Mouse (Mus musculus): ENCODE measurements around the gene Cdc42ep3. TPM values are rescaled to one million over a fixed set of nuclear protein-coding genes. Genes with fewer than 3 reads are reported as not detected.

Gene Cdc42ep3
- total RNA-seq (2021), result 10 to 100 TPM; 33.0 to 39.4 TPM

DNA sequence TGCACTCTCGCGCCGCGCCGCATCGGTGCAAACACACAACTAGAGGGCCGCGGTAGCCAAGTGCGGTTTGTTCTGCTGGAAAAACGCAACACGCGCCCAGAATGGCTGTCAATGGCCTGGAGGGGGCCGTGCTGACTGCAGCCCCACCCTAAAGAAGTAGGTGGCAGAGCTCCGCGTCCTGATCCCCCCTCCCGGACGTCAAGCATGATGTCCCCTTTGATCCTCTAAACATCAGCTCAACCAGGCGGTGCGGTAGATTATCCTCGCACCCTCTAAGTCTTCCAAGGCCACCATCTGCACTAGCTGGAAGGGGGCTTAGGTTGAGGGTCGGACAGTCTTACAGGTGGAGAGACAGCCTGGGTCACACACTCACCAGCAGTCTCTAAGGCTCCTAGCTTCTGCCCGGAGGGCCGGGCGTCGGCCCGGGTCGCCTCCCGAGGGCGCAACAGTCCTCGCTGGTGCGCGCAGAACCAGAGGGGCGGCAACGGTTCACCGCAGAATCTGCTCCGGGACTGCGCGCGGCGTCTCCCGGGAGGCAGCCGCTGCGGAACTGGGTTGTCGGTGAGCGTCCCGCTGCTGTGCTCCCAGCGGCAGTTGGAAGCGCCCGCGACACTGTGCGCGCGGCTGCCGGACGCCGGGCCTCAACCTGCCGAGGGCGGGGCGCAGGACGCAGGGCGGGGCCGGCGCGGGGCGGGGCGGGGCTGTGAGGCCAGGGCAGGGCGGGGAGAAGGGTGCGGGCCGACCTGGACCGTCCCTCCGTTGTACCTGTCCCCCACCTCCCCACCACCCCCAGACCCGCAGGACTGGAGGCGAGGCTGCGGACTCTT is at the start of gene Cdc42ep3:
TSS of gene Cdc42ep3 (minus strand) at position 648 of the 827 bp plus-strand sequence.
- intact Hi-C loops (cut with DNase I), result loop anchor here (2.0 to 10.0 kb wide), 5 partner anchors 16 to 240 kb away; no protein-coding TSS in a partner anchor
- DNase-seq (ENCODE audit: low spot score), result peak; percentile 65

DNA sequence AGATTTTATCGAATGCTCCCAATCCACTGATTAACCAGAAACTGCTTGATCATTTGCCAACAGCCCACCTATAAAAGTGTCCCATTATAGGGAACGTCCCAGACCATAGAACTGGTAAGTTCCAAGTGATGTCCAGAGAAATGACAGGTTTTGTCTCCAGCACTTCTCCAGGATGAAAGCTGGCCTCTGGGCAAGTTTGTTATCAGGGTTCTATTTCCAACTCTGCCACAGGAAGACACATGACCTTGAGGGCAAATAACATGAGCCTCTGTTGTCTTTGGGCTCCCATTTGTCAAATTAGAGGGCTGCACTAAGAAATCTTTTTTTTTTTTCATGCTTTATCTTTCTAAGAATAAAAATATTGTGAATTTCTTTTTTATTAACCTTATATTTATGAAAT is 45.5 kb upstream of the Cdc42ep3 start:
- DNase-seq (ENCODE audit: low spot score), result no peak
- intact Hi-C loops (cut with DNase I), result no loop called here

DNA sequence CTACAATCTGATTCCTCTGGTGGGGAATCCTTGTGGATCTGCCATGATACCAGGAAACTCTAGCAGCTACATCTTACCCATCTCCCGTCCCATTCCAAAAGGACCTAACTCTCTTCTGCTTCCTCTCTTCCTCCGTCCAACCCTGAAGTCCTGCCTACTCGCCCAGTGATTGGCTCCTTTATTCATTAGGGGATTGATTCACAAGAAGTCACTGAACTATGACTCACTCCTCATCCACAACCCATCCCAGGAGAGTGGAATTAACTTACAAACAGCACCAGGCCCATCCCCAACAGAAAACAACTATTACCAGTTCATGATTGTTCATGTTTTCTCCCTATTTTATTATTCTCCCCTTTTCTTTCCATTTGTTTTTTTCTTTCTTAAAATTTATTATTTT is 43.5 kb upstream of the Cdc42ep3 start:
- intact Hi-C loops (cut with DNase I), result no loop called here
- no peak for DNase-seq (ENCODE audit: low spot score)

DNA sequence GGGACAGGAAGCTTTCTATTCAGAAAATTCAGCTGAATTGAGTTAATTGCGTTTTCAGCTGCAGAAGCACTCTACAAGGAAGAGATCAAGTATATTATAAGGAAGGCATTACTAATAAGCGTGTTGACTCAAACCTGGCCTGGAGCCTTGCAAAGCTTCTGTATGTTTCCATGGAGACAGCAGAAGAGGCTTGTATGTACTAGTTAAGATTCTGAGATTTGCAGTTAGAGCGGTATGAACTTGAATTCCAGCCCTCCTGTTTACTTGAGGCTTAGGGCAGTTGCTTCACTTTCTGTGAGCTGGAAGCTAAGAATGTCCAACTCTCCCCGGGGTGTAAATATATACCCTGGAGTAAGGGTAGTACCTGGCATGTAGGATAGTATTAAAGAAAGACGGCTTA is 39.9 kb upstream of the Cdc42ep3 start:
- intact Hi-C loops (cut with DNase I), result no loop called here
- DNase-seq (ENCODE audit: low spot score), result no peak

DNA sequence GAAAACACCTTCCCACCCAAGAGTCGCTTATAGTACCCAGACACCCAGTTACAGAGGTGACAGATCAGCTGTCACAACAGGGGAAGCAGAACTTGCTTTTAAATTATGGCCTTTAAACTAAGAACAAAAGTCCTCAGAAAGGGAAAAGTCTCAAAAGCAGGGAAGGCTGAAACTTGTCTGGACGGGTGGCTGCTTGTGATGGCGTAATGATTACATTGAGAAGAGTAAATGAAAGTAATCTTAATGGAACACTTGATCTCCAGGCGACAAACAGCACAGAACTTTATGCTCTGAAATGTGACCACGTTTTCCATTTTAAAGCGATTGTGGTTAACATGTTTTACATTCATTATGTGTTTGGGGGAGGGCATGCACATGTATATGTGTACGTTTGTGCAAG is 39.0 kb upstream of the Cdc42ep3 start:
- DNase-seq (ENCODE audit: low spot score), result no peak
- intact Hi-C loops (cut with DNase I), result no loop called here

DNA sequence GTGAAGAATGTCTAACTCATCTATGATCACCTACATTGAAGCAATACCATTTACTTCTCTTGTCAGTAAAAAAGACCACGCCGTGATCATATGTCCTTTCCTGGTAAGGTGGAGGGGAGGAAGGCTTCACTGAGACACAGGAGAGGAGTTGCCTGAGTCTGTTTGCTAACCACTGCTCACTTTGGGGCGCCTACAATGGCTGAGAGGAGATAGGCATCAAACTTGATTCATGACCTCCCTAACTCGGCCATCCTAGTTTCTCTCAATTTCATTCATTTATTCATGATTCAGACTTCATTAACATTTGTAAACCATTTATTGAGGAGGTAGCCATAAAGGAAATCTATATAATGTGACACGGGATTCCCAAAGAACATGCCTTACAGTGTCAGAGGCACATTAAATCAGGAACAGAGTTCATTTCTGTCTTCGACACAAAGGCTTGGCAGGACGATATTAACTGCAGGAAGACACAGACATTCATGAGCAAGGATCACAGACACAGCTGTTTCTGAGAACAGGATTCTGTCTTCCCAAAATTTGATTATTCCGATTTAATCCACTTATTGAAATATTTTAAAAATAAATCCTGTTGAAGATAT is 32.7 kb upstream of the Cdc42ep3 start:
- intact Hi-C loops (cut with DNase I), result no loop called here
- no peak for DNase-seq (ENCODE audit: low spot score)

DNA sequence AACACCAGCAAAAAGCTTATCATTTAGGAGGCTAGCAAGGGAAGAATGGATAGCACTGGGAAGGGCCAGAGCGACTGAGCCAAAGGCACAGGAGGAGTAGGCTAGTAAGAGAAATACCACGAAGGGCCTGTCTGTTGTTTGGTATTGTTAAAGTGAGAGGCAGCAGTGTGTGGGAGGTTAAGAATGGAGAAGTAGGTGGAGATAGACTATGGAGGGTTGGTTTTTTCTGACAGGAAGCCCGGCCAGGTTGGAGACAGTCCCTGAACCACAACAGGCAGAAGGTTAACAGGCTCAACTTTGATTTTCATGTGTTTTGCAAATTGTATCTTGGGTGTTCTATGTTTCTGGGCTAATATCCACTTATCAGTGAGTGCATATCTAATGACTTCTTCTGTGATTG is 26.6 kb upstream of the Cdc42ep3 start:
- intact Hi-C loops (cut with DNase I), result no loop called here
- DNase-seq (ENCODE audit: low spot score), result no peak

DNA sequence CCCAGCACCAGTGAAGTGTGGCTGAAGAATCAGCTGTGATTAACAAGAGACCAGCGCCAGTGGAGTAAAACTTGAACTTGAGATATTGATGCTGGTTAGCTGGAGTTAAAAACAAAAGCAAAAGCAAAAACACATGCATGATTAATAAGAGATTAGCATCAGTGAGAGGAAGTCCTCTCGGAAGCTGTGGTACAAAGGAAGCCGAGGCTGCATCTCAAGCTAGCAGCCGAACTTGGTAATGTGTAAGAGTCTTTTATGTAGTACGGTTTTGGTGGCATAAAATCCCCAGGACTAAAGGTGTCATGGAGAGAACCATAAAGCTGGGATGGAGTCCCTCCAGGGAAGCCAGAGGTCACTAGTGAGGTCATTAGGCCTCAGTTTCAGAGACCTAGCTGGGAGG is 24.3 kb upstream of the Cdc42ep3 start:
- intact Hi-C loops (cut with DNase I), result no loop called here
- no peak for DNase-seq (ENCODE audit: low spot score)

DNA sequence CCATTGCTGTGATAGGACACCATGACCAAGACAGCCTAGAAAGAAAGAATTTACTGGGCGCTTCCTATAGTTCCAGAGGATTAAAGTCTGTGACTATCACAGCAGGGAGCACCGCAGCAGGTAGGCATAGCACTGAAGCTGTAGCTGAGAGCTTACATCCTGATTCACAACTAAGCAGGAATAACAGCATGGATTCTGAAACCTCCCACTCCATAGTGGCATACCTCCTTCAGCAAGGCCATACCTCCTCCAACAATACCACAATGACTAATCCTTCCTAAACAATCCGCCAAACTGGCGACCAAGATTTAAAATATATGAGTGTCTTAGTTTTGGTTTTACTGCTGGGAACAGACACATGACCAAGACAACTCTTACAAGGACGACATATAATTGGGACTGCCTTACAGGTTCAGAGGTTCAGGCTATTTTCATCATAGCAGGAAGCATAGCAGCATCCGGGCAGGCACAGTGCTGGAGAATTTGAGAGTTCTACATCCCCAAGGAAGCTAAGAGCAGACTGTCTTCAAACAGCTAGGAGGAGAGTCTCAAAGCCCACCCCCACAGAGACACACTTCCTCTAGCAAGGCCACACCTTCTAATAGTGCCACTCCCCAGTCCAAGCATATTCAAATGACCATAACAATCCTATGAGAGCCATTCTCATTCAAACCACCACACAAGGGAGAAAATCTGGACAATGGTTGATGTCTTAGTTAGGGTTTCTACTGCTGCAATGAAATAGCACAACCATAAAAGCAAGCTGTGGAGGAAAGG is 21.7 kb upstream of the Cdc42ep3 start:
- intact Hi-C loops (cut with DNase I), result no loop called here
- DNase-seq (ENCODE audit: low spot score), result no peak

DNA sequence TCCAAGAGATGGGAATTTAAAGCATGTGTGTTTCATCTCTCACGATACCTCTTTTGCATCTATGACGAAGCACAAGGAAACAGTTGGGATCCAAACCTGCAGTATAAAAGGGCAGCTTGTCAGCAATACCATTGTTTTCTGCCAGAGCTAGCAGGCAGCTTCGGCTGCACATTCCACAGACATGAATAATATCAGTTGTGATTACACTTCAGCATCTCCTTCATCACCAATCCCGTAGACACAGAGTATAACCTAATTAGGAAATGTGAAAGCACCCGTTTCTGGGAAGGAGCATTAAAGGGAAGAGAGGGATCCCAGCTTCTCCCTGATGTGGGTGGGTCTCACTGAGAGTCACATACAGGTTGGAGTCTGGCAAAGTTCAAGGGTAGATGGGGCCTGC is 18.1 kb upstream of the Cdc42ep3 start:
- no peak for DNase-seq (ENCODE audit: low spot score)
- intact Hi-C loops (cut with DNase I), result no loop called here

DNA sequence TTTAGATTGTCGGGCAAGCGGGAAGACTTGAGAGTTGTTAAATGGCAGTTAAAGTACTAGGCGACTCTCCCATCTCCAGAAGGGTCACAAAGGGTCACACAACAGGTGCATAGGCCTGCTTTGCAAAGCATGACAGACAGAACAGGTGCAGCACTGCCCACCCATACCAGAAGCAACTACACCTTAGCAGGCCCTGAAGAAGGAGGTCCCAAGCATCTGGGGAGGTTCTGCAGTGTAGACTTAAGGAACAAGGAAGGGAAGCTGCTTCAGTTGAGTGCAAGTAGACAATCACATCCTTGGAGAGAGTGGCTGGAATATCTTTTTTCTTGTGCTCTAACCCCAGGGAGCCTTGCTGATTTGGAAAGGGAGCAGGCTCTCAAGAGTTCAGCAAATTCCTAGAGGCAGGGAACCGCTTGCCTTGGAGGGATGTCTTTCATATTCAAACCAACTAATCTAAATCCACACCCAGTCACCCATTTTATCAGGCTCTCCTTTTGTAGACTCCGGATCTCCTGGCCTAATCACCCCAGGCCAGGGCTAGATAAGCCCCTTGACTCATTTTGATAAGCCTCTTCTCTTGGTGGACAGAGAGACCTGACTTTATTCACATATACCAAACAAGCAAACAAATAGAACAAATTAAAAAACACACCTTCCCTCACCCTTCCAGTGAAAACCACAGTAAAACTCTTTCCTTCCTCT is 10.0 kb upstream of the Cdc42ep3 start:
- intact Hi-C loops (cut with DNase I), result no loop called here
- DNase-seq (ENCODE audit: low spot score), result no peak

DNA sequence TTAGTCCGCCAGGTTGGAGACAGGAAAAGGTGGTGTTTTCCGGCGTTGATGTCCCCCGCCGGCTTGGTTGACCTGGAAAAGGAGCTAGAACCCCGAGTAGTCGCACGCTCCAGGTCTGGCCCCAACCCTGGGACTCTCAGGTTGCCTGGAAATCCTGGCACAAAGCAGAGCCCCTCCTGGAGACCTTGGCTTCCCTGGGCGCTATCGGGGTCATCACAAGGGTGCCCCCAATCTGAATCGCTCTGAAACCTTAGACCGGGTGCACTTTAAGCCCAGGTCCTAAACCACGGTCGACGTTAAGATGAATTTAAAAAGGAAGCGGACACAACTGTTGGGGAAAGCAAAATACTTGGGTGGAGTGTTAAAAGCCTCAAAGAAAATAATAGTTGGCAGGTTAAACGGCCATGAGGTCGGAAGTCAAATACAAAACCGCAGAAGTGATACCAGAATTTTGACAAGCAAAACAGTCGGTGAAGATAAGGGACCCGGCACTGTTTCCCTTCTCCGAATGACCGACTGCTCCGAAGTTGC is 1.2 kb upstream of the Cdc42ep3 start:
- no peak for DNase-seq (ENCODE audit: low spot score)
- intact Hi-C loops (cut with DNase I), result loop anchor here (5.0 to 10.0 kb wide), 3 partner anchors 96 to 241 kb away; no protein-coding TSS in a partner anchor

DNA sequence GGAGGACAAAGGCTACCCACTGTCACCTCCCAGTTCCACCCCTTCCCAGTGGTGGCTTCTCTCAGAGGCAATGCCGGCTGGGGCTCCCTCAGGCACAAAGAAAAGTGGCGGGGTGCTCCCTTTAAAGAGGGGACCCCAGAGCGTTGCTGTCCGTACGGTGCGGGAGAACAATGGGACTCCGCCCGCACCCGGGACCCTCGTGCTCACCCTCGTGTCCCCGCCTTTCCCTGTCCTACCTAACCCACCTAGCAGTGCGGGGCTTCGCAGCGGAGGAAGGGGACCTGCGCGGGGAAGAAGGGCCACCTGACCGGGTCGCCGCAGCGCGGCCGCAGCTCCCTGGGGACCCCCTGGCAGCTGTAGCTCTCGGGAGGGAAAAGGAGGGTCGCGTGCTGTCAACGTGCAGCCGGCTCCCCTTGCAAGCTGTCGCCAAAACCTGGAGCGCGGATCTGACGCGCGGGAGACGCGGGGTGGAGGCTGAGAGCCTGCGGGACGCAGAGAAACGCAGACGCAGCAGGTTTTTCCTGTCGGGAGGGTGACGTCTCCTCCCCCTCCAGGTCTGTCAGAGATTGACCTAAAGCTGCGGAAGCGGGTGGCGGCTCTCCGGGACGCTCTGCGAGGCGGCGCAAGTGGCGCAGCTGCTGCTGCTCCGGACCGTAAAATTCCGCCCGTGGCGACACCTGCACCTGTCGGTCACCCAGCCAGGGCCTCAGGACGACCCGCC is 540 bp upstream of the Cdc42ep3 start:
- intact Hi-C loops (cut with DNase I), result loop anchor here (2.0 to 10.0 kb wide), 4 partner anchors 17 to 241 kb away; no protein-coding TSS in a partner anchor
- peak; percentile 61 for DNase-seq (ENCODE audit: low spot score)

DNA sequence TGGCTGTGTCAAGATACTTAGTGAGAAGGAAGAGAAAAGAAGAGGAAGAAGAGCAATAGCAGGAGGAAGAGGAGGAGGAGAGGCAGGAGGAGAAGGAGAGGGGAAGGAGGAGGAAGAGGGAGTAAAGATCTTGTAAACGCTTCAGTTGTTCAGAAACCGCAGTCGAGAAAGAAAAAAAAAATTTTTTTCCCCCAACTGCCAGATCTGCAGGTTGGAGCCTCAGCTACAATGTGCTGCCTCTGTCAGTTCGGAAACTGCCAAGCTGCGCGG is 782 bp downstream of the Cdc42ep3 start:
- intact Hi-C loops (cut with DNase I), result loop anchor here (2.0 to 10.0 kb wide), 3 partner anchors 15 to 239 kb away; no protein-coding TSS in a partner anchor

DNA sequence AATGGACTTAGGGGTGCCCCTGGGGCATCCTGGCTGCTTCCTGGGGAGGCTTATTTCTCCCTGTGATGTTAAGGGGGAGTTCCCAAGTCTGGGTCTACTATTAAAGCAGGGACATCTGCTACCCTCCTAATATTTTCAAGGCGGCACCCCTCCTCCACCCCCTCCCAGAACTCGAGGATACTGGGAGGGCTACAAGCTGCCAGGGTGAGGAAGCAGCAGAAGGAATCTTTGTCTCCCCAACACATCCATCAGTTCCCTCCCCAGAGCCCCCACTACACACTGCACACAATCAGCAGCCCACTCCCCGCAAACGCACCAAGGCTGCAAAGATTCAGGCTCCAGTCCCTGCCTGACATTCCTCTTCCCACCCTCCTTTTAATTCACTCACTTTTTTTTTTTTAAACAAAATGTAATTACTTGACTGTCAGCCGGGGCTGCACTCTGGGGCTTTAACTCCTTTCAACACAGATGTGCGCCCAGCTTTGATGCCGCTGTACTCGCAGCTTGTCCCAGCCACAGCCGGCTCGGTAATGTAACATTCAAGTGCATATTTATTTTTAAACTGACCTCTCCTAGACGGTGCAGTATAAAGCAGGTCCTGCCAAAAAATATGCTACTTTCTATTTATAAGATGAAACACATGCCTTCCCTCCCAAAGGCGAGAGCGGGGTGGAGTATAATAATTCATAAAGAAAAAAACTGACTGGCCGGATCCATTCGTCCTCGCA is 1.3 kb downstream of the Cdc42ep3 start:
- intact Hi-C loops (cut with DNase I), result loop anchor here (2.0 to 10.0 kb wide), 3 partner anchors 15 to 239 kb away; no protein-coding TSS in a partner anchor
- DNase-seq (ENCODE audit: low spot score), result no peak

More for the DNA sequence above, 782 bp downstream of the Cdc42ep3 start:
- DNase-seq (ENCODE audit: low spot score), result no peak

DNA sequence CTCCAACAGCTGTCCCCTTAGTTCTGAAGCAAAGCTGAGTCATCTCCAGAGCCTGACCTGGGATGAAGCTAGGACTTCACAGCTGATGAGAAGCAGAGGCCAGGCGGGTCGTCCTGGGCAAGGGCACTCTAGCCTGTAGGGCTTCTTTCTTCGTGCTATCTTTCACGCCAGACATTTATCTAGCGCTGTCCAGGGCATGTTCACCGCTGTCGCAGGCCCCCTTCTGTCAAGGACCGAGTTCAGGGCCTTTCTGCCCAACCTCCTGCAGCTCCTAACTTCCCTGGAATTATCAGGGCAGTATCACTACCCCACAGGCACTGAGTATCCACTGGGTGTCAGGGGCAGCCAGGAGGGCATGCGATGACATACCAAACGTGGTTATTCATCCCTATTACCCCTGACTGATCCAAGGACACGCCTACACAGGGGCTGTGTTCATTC is 4.1 kb downstream of the Cdc42ep3 start:
- intact Hi-C loops (cut with DNase I), result loop anchor here (5.0 to 10.0 kb wide), 2 partner anchors 192 to 236 kb away; no protein-coding TSS in a partner anchor

DNA sequence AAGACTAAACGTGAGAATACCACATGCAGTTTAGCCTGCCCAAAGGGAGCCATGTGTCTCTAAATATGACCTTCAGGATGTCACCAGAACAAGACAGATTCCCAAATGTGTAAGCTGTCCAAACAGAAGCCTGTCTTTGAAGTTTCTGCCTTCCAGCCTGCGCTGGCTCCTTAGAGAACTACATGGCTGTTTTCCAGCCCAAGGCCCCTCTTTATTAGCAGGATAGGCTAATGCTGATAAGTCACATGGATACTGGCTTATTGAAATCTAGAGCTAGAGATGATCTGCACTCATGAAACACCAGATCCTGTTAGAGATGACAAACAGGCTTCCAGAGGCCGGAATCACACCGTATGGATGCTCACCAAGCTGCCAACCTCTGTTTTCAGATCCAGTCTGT is 5.5 kb downstream of the Cdc42ep3 start:
- intact Hi-C loops (cut with DNase I), result no loop called here
- DNase-seq (ENCODE audit: low spot score), result no peak

More for the DNA sequence above, 4.1 kb downstream of the Cdc42ep3 start:
- DNase-seq (ENCODE audit: low spot score), result no peak

DNA sequence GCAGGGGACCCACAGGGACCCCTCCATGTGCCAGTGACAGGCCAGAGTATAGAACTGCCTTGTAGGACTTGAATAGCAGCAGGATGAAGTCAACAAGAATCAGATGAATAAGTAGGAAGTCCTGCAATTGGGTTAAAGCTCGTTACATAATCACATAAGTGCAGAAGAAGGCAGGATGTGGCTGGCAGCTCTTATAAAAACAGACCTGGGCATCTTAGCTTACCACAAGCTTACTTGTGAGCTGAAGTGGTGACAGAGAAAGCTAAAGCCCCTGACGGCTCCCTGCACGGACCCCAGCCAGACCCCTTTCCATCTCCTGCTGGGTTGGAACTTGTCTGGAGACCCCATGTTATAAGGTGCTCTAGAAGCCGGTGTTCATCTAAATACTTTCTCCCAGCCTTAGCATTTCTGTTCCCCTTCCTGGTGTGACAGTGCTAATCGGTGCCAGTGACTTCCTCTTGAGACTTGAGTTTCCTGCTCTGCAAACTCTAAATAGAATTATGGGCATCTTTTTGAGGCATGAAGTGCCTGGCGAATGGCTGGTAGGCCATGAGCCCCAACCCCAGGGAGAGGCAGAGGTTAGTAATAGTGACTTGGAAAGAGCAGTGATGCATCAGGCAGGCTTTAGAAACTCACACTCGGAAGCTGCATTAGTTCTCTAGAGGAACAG is 6.8 kb downstream of the Cdc42ep3 start:
- DNase-seq (ENCODE audit: low spot score), result no peak
- intact Hi-C loops (cut with DNase I), result no loop called here

Data from heart, postnatal 25 days (tissue).